Mouse (Mus musculus): ENCODE data around the gene Rpl7l1.

DNA sequence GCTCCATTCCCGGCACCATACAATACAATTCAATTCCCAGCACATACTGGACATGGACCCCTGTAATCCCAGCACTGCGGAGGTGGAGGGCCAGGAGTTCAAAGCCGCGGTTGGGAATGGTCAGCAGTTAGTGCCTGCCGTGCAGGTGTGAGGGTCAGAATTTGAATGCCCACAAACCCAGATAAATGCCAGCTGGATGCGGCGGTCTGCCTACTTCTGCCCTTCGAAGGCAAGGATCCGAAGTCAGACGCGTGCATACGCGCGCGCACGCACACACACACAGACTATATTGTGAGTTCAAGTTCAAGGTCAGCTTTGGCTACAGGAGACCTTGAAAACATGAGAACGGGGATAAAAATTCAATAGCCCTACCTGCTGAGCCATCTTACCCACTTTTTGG is 10.9 kb downstream of the Rpl7l1 start:
- TF ChIP-seq POLR2A (IDR thresholded peaks at IDR 0.05; ENCODE audit: low read depth, low read length) (no peak), CTCF (conservative IDR thresholded peaks at IDR 0.05; ENCODE audit: insufficient read depth, insufficient read length, low read depth, low read length) (no peak)

Data from kidney, adult 2 months (tissue).